Mouse (Mus musculus) limb, embryonic 14.5 days (tissue): ENCODE results near the gene Tbc1d10c. TPM values are rescaled to one million over a fixed set of nuclear protein-coding genes. Genes with fewer than 3 reads are reported as not detected.

ENCODE experiments used
- ATAC-seq: fragments of 200-750 bp; cut with Nextera tagmentation; 2 replicates; pipeline ENCODE4 v1.8.0; 2017; ENCODE audit warnings: low read depth, moderate number of reproducible peaks, moderate TSS enrichment; ENCODE audit not compliant: low FRiP score
- DNase-seq: peaks from one replicate; pipeline ENCODE4 v3.0.0-alpha.2; 2015; ENCODE audit warnings: low spot score
- H3K27ac ChIP-seq: fragments of 300-500 bp; sonication (generic); replicated peaks from 2 replicates; pipeline ENCODE4 v1.5.1; 2014; ENCODE audit warnings: low read depth, mild to moderate bottlenecking, low read length, moderate library complexity, mixed read lengths
- H3K27me3 ChIP-seq: fragments of 300-500 bp; sonication (generic); 2 replicates; pipeline ENCODE4 v1.6.1; 2014; ENCODE audit warnings: low read length, mixed read lengths; ENCODE audit not compliant: control insufficient read depth, insufficient read depth
- H3K36me3 ChIP-seq: fragments of 300-500 bp; sonication (generic); 2 replicates; pipeline ENCODE4 v1.6.1; 2014; ENCODE audit warnings: mild to moderate bottlenecking, low read length, moderate library complexity, mixed read lengths; ENCODE audit not compliant: control insufficient read depth, insufficient read depth
- H3K4me1 ChIP-seq: fragments of 300-500 bp; sonication (generic); 2 replicates; pipeline ENCODE4 v1.6.1; 2014; ENCODE audit warnings: antibody characterized with exemption, low read length, mixed read lengths; ENCODE audit not compliant: control insufficient read depth, insufficient read depth
- H3K4me2 ChIP-seq: fragments of 300-500 bp; sonication (generic); replicated peaks from 2 replicates; pipeline ENCODE4 v1.6.1; 2014; ENCODE audit warnings: low read depth, mild to moderate bottlenecking, low read length, moderate library complexity; ENCODE audit not compliant: severe bottlenecking
- H3K4me3 ChIP-seq: fragments of 300-500 bp; sonication (generic); replicated peaks from 2 replicates; pipeline ENCODE4 v1.5.1; 2014; ENCODE audit warnings: low read length
- H3K9ac ChIP-seq: fragments of 300-500 bp; sonication (generic); 2 replicates; pipeline ENCODE4 v1.6.1; 2014; ENCODE audit warnings: mild to moderate bottlenecking, low read depth, low read length, moderate library complexity; ENCODE audit not compliant: severe bottlenecking
- H3K9me3 ChIP-seq: fragments of 300-500 bp; sonication (generic); 2 replicates; pipeline ENCODE4 v1.6.1; 2016; ENCODE audit warnings: low read length; ENCODE audit not compliant: control insufficient read depth
- POLR2A ChIP-seq: fragments of 200-500 bp; IDR thresholded peaks from 2 replicates; pipeline ENCODE4 v1.8.0; 2012; ENCODE audit warnings: inconsistent platforms, mild to moderate bottlenecking, moderate library complexity, borderline replicate concordance; ENCODE audit not compliant: insufficient read depth, insufficient read length; ENCODE audit errors: extremely low read depth
- WGBS: fragments of 180-500 bp; shearing (Covaris S2); extraction: QIAGEN DNeasy Blood & Tissue Kit; methylation state at CpG from one replicate; pipeline ENCODE4 v1.1.7; 2014; 5-methylcytosine and 5-hydroxymethylcytosine counted together
- polyA plus RNA-seq, 2 experiments: library from polyadenylated mRNA; depleted of rRNA in 1 of 2; stranded (reverse) in 1 of 2; unstranded in 1 of 2; fragments of >200 nt; fragmentation: Nextera tagmentation in 1 of 2; extraction: Ambion mirVana in 1 of 2; gene quantifications; 2 replicates each; pipeline versions ENCODE4 v1.2.1 to v1.2.3; 2012 to 2014

Gene Tbc1d10c
- polyA plus RNA-seq, 2 experiments = 3.9 to 4.5 TPM

GRCm38 (mm10) chr19:4159049-4159448 is 32.0 kb downstream of the Tbc1d10c start:
- Histone ChIP-seq H3K27ac (no peak overlapping the region), H3K9ac (no peak overlapping the region), H3K4me1 (peaks cover 12% of the 10 kb centered on the region), H3K36me3 (peaks cover 58% of the 10 kb centered on the region), H3K4me2 (no peak overlapping the region), H3K4me3 (no peak overlapping the region), H3K27me3 (no peaks in the 10 kb centered on the region), H3K9me3 (no peaks in the 10 kb centered on the region)
- DNase-seq = no peak
- 91% methylated on average over 8 of the region's 8 CpGs for WGBS
- TF ChIP-seq POLR2A = no peak
- no peak for ATAC-seq

GRCm38 (mm10) chr19:4156771-4157170 is 34.3 kb downstream of the Tbc1d10c start:
- Histone ChIP-seq H3K4me3 (no peak overlapping the region), H3K27me3 (no peaks in the 10 kb centered on the region), H3K9me3 (no peaks in the 10 kb centered on the region), H3K4me2 (no peak overlapping the region), H3K27ac (no peak overlapping the region), H3K36me3 (peaks cover 69% of the 10 kb centered on the region), H3K9ac (no peak overlapping the region), H3K4me1 (no peaks in the 10 kb centered on the region)
- TF ChIP-seq POLR2A = no peak
- no peak for ATAC-seq
- WGBS = 92% methylated on average over 12 of the region's 12 CpGs
- no peak for DNase-seq

GRCm38 (mm10) chr19:4156073-4156579 is 35.0 kb downstream of the Tbc1d10c start:
- TF ChIP-seq POLR2A = no peak
- Histone ChIP-seq H3K9ac (no peak overlapping the region), H3K4me1 (no peaks in the 10 kb centered on the region), H3K27ac (no peak overlapping the region), H3K27me3 (no peaks in the 10 kb centered on the region), H3K4me2 (no peak overlapping the region), H3K9me3 (no peaks in the 10 kb centered on the region), H3K4me3 (no peak overlapping the region), H3K36me3 (peaks cover 67% of the 10 kb centered on the region)
- ATAC-seq (no peak), DNase-seq (no peak)
- WGBS = 80% methylated on average over 20 of the region's 20 CpGs

- H3K4me1 ChIP-seq = no peaks in the 10 kb centered on the region
- H3K36me3 ChIP-seq = peaks cover 68% of the 10 kb centered on the region
- no peak for ATAC-seq
- H3K27ac ChIP-seq = no peak overlapping the region
- no peak overlapping the region for H3K9ac ChIP-seq
- H3K9me3 ChIP-seq = no peaks in the 10 kb centered on the region
- DNase-seq = no peak
- WGBS = 77% methylated on average over 6 of the region's 6 CpGs
- no peak overlapping the region for H3K4me3 ChIP-seq
- no peak overlapping the region for H3K4me2 ChIP-seq
- no peaks in the 10 kb centered on the region for H3K27me3 ChIP-seq
- TF ChIP-seq POLR2A = no peak
These were observed 35.6 kb downstream of the Tbc1d10c start for GRCm38 (mm10) chr19:4155223-4156072.

- H3K9me3 ChIP-seq = no peaks in the 10 kb centered on the region
- DNase-seq (no peak), ATAC-seq (no peak)
- WGBS = 76% methylated on average over 13 of the region's 13 CpGs
- H3K36me3 ChIP-seq = peaks cover 71% of the 10 kb centered on the region
- H3K27me3 ChIP-seq = no peaks in the 10 kb centered on the region
- H3K4me2 ChIP-seq = no peak overlapping the region
- H3K4me1 ChIP-seq = peaks cover 1% of the 10 kb centered on the region; the same call in 1 of the 2 replicates
- no peak overlapping the region for H3K4me3 ChIP-seq
- H3K9ac ChIP-seq = no peak overlapping the region
- H3K27ac ChIP-seq = no peak overlapping the region
- no peak for TF ChIP-seq POLR2A
These were observed 36.5 kb downstream of the Tbc1d10c start for GRCm38 (mm10) chr19:4154437-4155222.
